Mouse (Mus musculus) bone marrow, adult 2 months (tissue): Measurements from ENCODE around the gene Atxn3.

ENCODE experiments used
- CTCF ChIP-seq: fragments of 200-500 bp; IDR thresholded peaks from 2 replicates; pipeline ENCODE4 v1.5.1; 2011; ENCODE audit warnings: low read length, control low read depth; ENCODE audit not compliant: control insufficient read depth, insufficient read depth
- POLR2A ChIP-seq: fragments of 200-500 bp; IDR thresholded peaks from 2 replicates; pipeline ENCODE4 v1.6.1; 2011; ENCODE audit warnings: low read depth, mild to moderate bottlenecking, control low read depth, low read length, borderline replicate concordance; ENCODE audit not compliant: control insufficient read depth

DNA sequence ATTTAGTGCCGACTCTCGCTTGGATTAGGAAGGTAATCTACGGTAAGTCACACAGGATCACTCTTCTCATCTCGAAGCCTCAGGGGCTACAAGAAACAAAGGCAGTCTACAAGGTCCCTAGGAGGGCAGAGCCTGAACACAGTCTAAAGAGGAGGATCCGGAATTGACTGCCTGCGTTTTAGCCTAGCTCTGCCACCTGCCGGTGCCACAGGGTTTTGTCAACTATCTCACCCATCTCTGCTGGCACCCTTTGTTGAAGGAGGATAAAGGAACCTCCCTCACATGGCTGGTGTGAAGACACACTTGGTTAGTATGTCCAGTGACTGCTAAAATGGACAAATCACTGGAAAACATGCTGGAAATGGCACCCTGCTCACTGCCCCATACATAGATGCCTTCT is 20.5 kb downstream of the Atxn3 start:
- no peak for TF ChIP-seq CTCF
- no peak for TF ChIP-seq POLR2A
